Comparison of ENCODE assay signal across 19 mouse cellular contexts in the genomic region with DNA sequence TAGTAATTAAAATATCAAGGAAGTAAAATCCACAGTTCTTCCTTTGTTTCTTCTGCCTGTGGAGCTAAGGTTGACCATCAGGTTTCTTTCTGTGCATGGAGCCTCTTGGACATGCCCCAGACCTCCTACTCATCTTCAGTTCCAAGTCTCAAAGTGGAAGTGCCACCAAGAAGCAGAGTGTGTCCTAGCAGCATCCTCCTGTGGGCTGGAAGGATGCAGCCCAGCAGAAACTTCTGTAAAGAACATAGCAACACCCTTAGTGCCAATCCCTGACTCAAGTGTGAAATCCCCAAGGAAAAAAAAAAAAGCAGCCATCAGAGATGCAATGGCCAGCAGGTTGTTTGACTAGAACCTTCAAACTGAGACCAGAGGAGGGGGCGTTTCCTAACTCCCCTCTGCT.
DNase-seq lines count a peak whose midpoint lies in the region; TF ChIP-seq lines count a peak whose summit lies in the region.
"Had no signal": no experiment of that assay in that cellular context is flagged by ENCODE, and none has a peak within 500 bp of the region (broad histone marks: within the 10 kb centered on the region; RNA-seq: fewer than 3 reads in every experiment).

No protein-coding gene starts in this region.

- peak; percentile 7 to 11 for DNase-seq in frontal cortex, adult 2 months (ENCODE audit: extremely low spot score in 1 of 2, low spot score in 1 of 2)
- DNase-seq in frontal cortex, postnatal 14 days (ENCODE audit: low spot score in 2 of 2), result no peak
- peak; percentile 5 to 22 for DNase-seq in left cerebral cortex, adult 18-20 months (ENCODE audit: low spot score in 2 of 2)
- DNase-seq in left cerebral cortex, adult 2 months (ENCODE audit: extremely low spot score in 1 of 2, low spot score in 2 of 2), result no peak
- peak; percentile 54 for DNase-seq in brain, adult 2 months (ENCODE audit: low read depth, low spot score)
- peak; percentile 17 for DNase-seq in telencephalon, adult 2 months (ENCODE audit: low read depth, low spot score)
- no peak for DNase-seq in ovary, adult 18-20 months (ENCODE audit: low spot score)
- DNase-seq: adrenal gland, adult 2 months; adrenal gland, postnatal 10 days; adrenal gland, postnatal 25 days; cerebellum, adult 11-12 months; cerebellum, adult 2 months; cerebellum, adult 9-10 months; cerebellum, postnatal 10 days; cerebellum, postnatal 25 days had no signal

- intact Hi-C loops in left cerebral cortex, adult 2 months (cut with DNase I), result no loop called here

- H3K4me3 ChIP-seq in left cerebral cortex, adult 2 months, result no peak overlapping the region
- H3K4me3 ChIP-seq: embryonic facial prominence, embryonic 10.5 days; embryonic facial prominence, embryonic 12.5 days; forebrain, embryonic 13.5 days; forebrain, embryonic 15.5 days had no signal

- TF ChIP-seq CTCF in left cerebral cortex, adult 2 months (IDR thresholded peaks at IDR 0.05), result no peak

- no peak overlapping the region for H3K27ac ChIP-seq in left cerebral cortex, adult 2 months
- H3K27ac ChIP-seq: embryonic facial prominence, embryonic 10.5 days; embryonic facial prominence, embryonic 12.5 days; forebrain, embryonic 13.5 days; forebrain, embryonic 15.5 days had no signal

Comparison
In these comparisons a context has a peak if more than half of its experiments do, and no peak if none do; other contexts are left out.
1. DNase-seq: peak in frontal cortex, adult 2 months (2 of 2), left cerebral cortex, adult 18-20 months (2 of 2), brain, adult 2 months (single experiment) and telencephalon, adult 2 months (single experiment); none in frontal cortex, postnatal 14 days (0 of 2), left cerebral cortex, adult 2 months (0 of 2) and ovary, adult 18-20 months (single experiment).